Mouse (Mus musculus): ENCODE data around the gene Pip5k1b. TPM values are rescaled to one million over a fixed set of nuclear protein-coding genes. Genes with fewer than 3 reads are reported as not detected.
A peak's percentile ranks its signal among the peaks of the same experiment; 100 is the strongest.

Pip5k1b gene
- polyA plus RNA-seq (2015; fragmentation: Nextera tagmentation; extraction: Ambion mirVana), result 1.2 and 1.6 TPM in 2 replicates

GRCm38 (mm10) chr19:24555466-24555903 lies at the start of gene Pip5k1b:
Gene Pip5k1b, minus strand, starts transcription at chr19:24555872.
- peak within 1 kb of the TSS; percentile 70 for H3K4me3 ChIP-seq
- WGBS, result under 1% methylated on average over 28 of the region's 39 CpGs
- H3K4me2 ChIP-seq, result peak within 1 kb of the TSS; percentile 84
- H3K4me1 ChIP-seq, result peaks cover 36% of the 10 kb centered on the region
- no peaks in the 10 kb centered on the region for H3K9me3 ChIP-seq (replicated peaks)
- H3K9ac ChIP-seq, result peak within 1 kb of the TSS; percentile 78
- no peak within 1 kb of the TSS; the same call in 1 of the 2 replicates for H3K27ac ChIP-seq
- H3K36me3 ChIP-seq (ENCODE audit: poor library complexity, severe bottlenecking), result no peaks in the 10 kb centered on the region
- peak; percentile 63 for ATAC-seq
- peaks cover 26% of the 10 kb centered on the region for H3K27me3 ChIP-seq

- Histone ChIP-seq H3K4me1 (no peaks in the 10 kb centered on the region), H3K27ac (no peak overlapping the region), H3K27me3 (no peaks in the 10 kb centered on the region), H3K9ac (no peak overlapping the region), H3K4me3 (no peak overlapping the region), H3K36me3 (ENCODE audit: poor library complexity, severe bottlenecking) (no peaks in the 10 kb centered on the region), H3K4me2 (no peak overlapping the region), H3K9me3 (replicated peaks) (no peaks in the 10 kb centered on the region)
- ATAC-seq, result no peak
- whole genome bisulfite sequencing, result 90% methylated on average over 4 of the region's 4 CpGs
Measured at GRCm38 (mm10) chr19:24604105-24604504, 48.4 kb upstream of the Pip5k1b start.

- Histone ChIP-seq H3K27ac (no peak overlapping the region), H3K27me3 (no peaks in the 10 kb centered on the region), H3K9ac (no peak overlapping the region), H3K4me2 (no peak overlapping the region), H3K36me3 (ENCODE audit: poor library complexity, severe bottlenecking) (no peaks in the 10 kb centered on the region), H3K4me3 (no peak overlapping the region), H3K4me1 (no peaks in the 10 kb centered on the region), H3K9me3 (replicated peaks) (no peaks in the 10 kb centered on the region)
- WGBS, result 86% methylated on average over 4 of the region's 4 CpGs
- no peak for ATAC-seq
Measured at GRCm38 (mm10) chr19:24603431-24603830, 47.8 kb upstream of the Pip5k1b start.

GRCm38 (mm10) chr19:24586726-24587125 lies 31.1 kb upstream of the Pip5k1b start:
- ATAC-seq, result no peak
- Histone ChIP-seq H3K27ac (no peak overlapping the region), H3K9ac (no peak overlapping the region), H3K27me3 (no peaks in the 10 kb centered on the region), H3K36me3 (ENCODE audit: poor library complexity, severe bottlenecking) (no peaks in the 10 kb centered on the region), H3K9me3 (replicated peaks) (no peaks in the 10 kb centered on the region), H3K4me2 (no peak overlapping the region), H3K4me1 (no peaks in the 10 kb centered on the region), H3K4me3 (no peak overlapping the region)
- WGBS, result 60% methylated on average over 2 of the region's 2 CpGs

- Histone ChIP-seq H3K9ac (no peak overlapping the region), H3K4me3 (no peak overlapping the region), H3K4me2 (no peak overlapping the region), H3K36me3 (ENCODE audit: poor library complexity, severe bottlenecking) (no peaks in the 10 kb centered on the region), H3K27ac (no peak overlapping the region), H3K27me3 (no peaks in the 10 kb centered on the region), H3K9me3 (replicated peaks) (no peaks in the 10 kb centered on the region), H3K4me1 (no peaks in the 10 kb centered on the region)
- ATAC-seq, result no peak
- WGBS, result 96% methylated on average over 5 of the region's 5 CpGs
Measured at GRCm38 (mm10) chr19:24585171-24585570, 29.5 kb upstream of the Pip5k1b start.

GRCm38 (mm10) chr19:24583956-24584355 lies 28.3 kb upstream of the Pip5k1b start:
- Histone ChIP-seq H3K4me2 (no peak overlapping the region), H3K27ac (no peak overlapping the region), H3K27me3 (no peaks in the 10 kb centered on the region), H3K9ac (no peak overlapping the region), H3K4me3 (no peak overlapping the region), H3K4me1 (no peaks in the 10 kb centered on the region), H3K9me3 (replicated peaks) (no peaks in the 10 kb centered on the region), H3K36me3 (ENCODE audit: poor library complexity, severe bottlenecking) (no peaks in the 10 kb centered on the region)
- WGBS, result 84% methylated on average over 8 of the region's 8 CpGs
- ATAC-seq, result no peak

- H3K9ac ChIP-seq, result no peak overlapping the region
- no peaks in the 10 kb centered on the region for H3K4me1 ChIP-seq
- ATAC-seq, result no peak
- no peak overlapping the region for H3K4me3 ChIP-seq
- H3K27me3 ChIP-seq, result no peaks in the 10 kb centered on the region
- no peak overlapping the region for H3K4me2 ChIP-seq
- WGBS, result 93% methylated on average over 13 of the region's 13 CpGs
- no peak overlapping the region for H3K27ac ChIP-seq
- H3K9me3 ChIP-seq (replicated peaks), result no peaks in the 10 kb centered on the region
- H3K36me3 ChIP-seq (ENCODE audit: poor library complexity, severe bottlenecking), result no peaks in the 10 kb centered on the region
Measured at GRCm38 (mm10) chr19:24576125-24576524, 20.5 kb upstream of the Pip5k1b start.

- no peak overlapping the region for H3K27ac ChIP-seq
- H3K9me3 ChIP-seq (replicated peaks), result no peaks in the 10 kb centered on the region
- no peak overlapping the region for H3K4me3 ChIP-seq
- WGBS, result 44% methylated on average over 7 of the region's 7 CpGs
- no peaks in the 10 kb centered on the region for H3K4me1 ChIP-seq
- H3K27me3 ChIP-seq, result no peaks in the 10 kb centered on the region
- no peak overlapping the region for H3K9ac ChIP-seq
- H3K36me3 ChIP-seq (ENCODE audit: poor library complexity, severe bottlenecking), result no peaks in the 10 kb centered on the region
- no peak overlapping the region for H3K4me2 ChIP-seq
- ATAC-seq, result no peak
Measured at GRCm38 (mm10) chr19:24571756-24572181, 16.1 kb upstream of the Pip5k1b start.

- Histone ChIP-seq H3K4me2 (no peak overlapping the region), H3K4me1 (no peaks in the 10 kb centered on the region), H3K36me3 (ENCODE audit: poor library complexity, severe bottlenecking) (no peaks in the 10 kb centered on the region), H3K27ac (no peak overlapping the region), H3K9ac (no peak overlapping the region), H3K27me3 (no peaks in the 10 kb centered on the region), H3K4me3 (no peak overlapping the region), H3K9me3 (replicated peaks) (no peaks in the 10 kb centered on the region)
- ATAC-seq, result no peak
- 81% methylated on average over 8 of the region's 8 CpGs for WGBS
Measured at GRCm38 (mm10) chr19:24570969-24571368, 15.3 kb upstream of the Pip5k1b start.

GRCm38 (mm10) chr19:24557456-24557855 lies 1.8 kb upstream of the Pip5k1b start:
- Histone ChIP-seq H3K36me3 (ENCODE audit: poor library complexity, severe bottlenecking) (no peaks in the 10 kb centered on the region), H3K27me3 (peaks cover 26% of the 10 kb centered on the region), H3K4me2 (peak overlapping the region; percentile 84; the same call in 1 of the 2 replicates), H3K4me1 (peaks cover 36% of the 10 kb centered on the region), H3K4me3 (no peak overlapping the region), H3K27ac (no peak overlapping the region), H3K9ac (0 out of 2 replicates have a peak overlapping the region, but pooled peaks have one; percentile 2), H3K9me3 (replicated peaks) (no peaks in the 10 kb centered on the region)
- ATAC-seq, result no peak
- 1% methylated on average over 11 of the region's 11 CpGs for WGBS

- 2% methylated on average over 12 of the region's 12 CpGs for WGBS
Measured at GRCm38 (mm10) chr19:24556585-24556966, 904 bp upstream of the Pip5k1b start.

GRCm38 (mm10) chr19:24555904-24556584 lies 372 bp upstream of the Pip5k1b start:
- peaks cover 26% of the 10 kb centered on the region for H3K27me3 ChIP-seq
- WGBS, result 0% methylated on average over 53 of the region's 74 CpGs
- peak overlapping the region; percentile 78 for H3K9ac ChIP-seq
- H3K4me1 ChIP-seq, result peaks cover 36% of the 10 kb centered on the region
- H3K27ac ChIP-seq, result no peak overlapping the region; the same call in 1 of the 2 replicates
- no peaks in the 10 kb centered on the region for H3K9me3 ChIP-seq (replicated peaks)
- peak overlapping the region; percentile 84 for H3K4me2 ChIP-seq
- ATAC-seq, result peak; percentile 87
- H3K4me3 ChIP-seq, result peak overlapping the region; percentile 70
- H3K36me3 ChIP-seq (ENCODE audit: poor library complexity, severe bottlenecking), result no peaks in the 10 kb centered on the region

More at GRCm38 (mm10) chr19:24556585-24556966, 904 bp upstream of the Pip5k1b start:
- Histone ChIP-seq H3K9ac (peak overlapping the region; percentile 78), H3K4me1 (peaks cover 36% of the 10 kb centered on the region), H3K36me3 (ENCODE audit: poor library complexity, severe bottlenecking) (no peaks in the 10 kb centered on the region), H3K27ac (no peak overlapping the region), H3K4me2 (peak overlapping the region; percentile 84), H3K4me3 (peak overlapping the region; percentile 70), H3K9me3 (replicated peaks) (no peaks in the 10 kb centered on the region), H3K27me3 (peaks cover 26% of the 10 kb centered on the region)
- ATAC-seq, result peak; percentile 25

All from forebrain, embryonic 13.5 days (tissue).